In genomic region chr2:32237571-32237970, GRCm38 (mm10) we compare ENCODE assay signal across 8 mouse cellular contexts. TPM values are rescaled to one million over a fixed set of nuclear protein-coding genes. Genes with fewer than 3 reads are reported as not detected.
DNase-seq lines count a peak whose midpoint lies in the region; ATAC-seq lines count a peak whose summit lies in the region.

No protein-coding gene starts in this region.

- H3K4me1 ChIP-seq in kidney, embryonic 15.5 days, result peaks cover 29% of the 10 kb centered on the region
- peaks cover 7% of the 10 kb centered on the region; the same call in 1 of the 2 replicates for H3K4me1 ChIP-seq in brown adipose tissue, adult 24 weeks (ENCODE audit: control insufficient read depth, insufficient read depth, insufficient read length, low read length)
- H3K4me1 ChIP-seq in hindbrain, embryonic 14.5 days (replicated peaks; ENCODE audit: control insufficient read depth, insufficient read depth, low read length), result peaks cover 19% of the 10 kb centered on the region
- peaks cover 25% of the 10 kb centered on the region for H3K4me1 ChIP-seq in midbrain, embryonic 13.5 days (replicated peaks)

- no peak for DNase-seq in kidney, postnatal 36 days
- DNase-seq in hindbrain, embryonic 14.5 days (ENCODE audit: low spot score), result no peak
- DNase-seq in left cerebral cortex, postnatal 14 days (ENCODE audit: low spot score in 2 of 2), result no peak
- no peak for DNase-seq in layer of hippocampus, adult 11-12 months (ENCODE audit: low spot score)

- H3K4me2 ChIP-seq in kidney, embryonic 15.5 days, result peak overlapping the region; percentile 85
- H3K4me2 ChIP-seq in hindbrain, embryonic 14.5 days (replicated peaks), result peak overlapping the region; percentile 92
- H3K4me2 ChIP-seq in midbrain, embryonic 13.5 days (replicated peaks), result peak overlapping the region; percentile 89

- H3K9ac ChIP-seq in kidney, embryonic 15.5 days, result peak overlapping the region; percentile 81
- peak overlapping the region; percentile 69; the same call in 1 of the 2 replicates for H3K9ac ChIP-seq in hindbrain, embryonic 14.5 days
- H3K9ac ChIP-seq in midbrain, embryonic 13.5 days (replicated peaks), result peak overlapping the region; percentile 81

- ATAC-seq in kidney, embryonic 15.5 days (replicated peaks; ENCODE audit: low FRiP score), result no peak
- 0 out of 2 replicates have a peak, but pooled peaks have one; percentile 3 for ATAC-seq in hindbrain, embryonic 14.5 days (ENCODE audit: low FRiP score)
- ATAC-seq in midbrain, embryonic 13.5 days, result no peak
- ATAC-seq in megakaryocyte-erythroid progenitor cell, adult 5-6 weeks (replicated peaks; ENCODE audit: low FRiP score, low TSS enrichment, poor library complexity, severe bottlenecking), result no peak

- H3K9me3 ChIP-seq in kidney, embryonic 15.5 days (replicated peaks), result no peaks in the 10 kb centered on the region
- no peaks in the 10 kb centered on the region for H3K9me3 ChIP-seq in hindbrain, embryonic 14.5 days (ENCODE audit: control insufficient read depth, low read length)
- no peaks in the 10 kb centered on the region for H3K9me3 ChIP-seq in midbrain, embryonic 13.5 days

- intact Hi-C loops in left cerebral cortex, postnatal 14 days (cut with DNase I), result loop anchor here (5.0 kb wide), 1 partner anchor 50 kb away; the partner anchor contains the start of genes Golga2 and Swi5

- H3K36me3 ChIP-seq in kidney, embryonic 15.5 days, result peaks cover 47% of the 10 kb centered on the region
- H3K36me3 ChIP-seq in hindbrain, embryonic 14.5 days (replicated peaks; ENCODE audit: control insufficient read depth, insufficient read depth), result peaks cover 26% of the 10 kb centered on the region
- peaks cover 32% of the 10 kb centered on the region for H3K36me3 ChIP-seq in midbrain, embryonic 13.5 days

- peak overlapping the region; percentile 95 for H3K27ac ChIP-seq in kidney, embryonic 15.5 days
- H3K27ac ChIP-seq in brown adipose tissue, adult 24 weeks (replicated peaks; ENCODE audit: low read depth, low read length), result no peak overlapping the region
- H3K27ac ChIP-seq in hindbrain, embryonic 14.5 days, result peak overlapping the region; percentile 80; the same call in 1 of the 2 replicates
- H3K27ac ChIP-seq in midbrain, embryonic 13.5 days, result no peak overlapping the region

- 33% methylated on average over 4 of the region's 4 CpGs for WGBS in kidney, embryonic 15.5 days
- WGBS in hindbrain, embryonic 14.5 days, result 46% methylated on average over 4 of the region's 4 CpGs
- 48% methylated on average over 4 of the region's 4 CpGs for WGBS in midbrain, embryonic 13.5 days

- no peaks in the 10 kb centered on the region for H3K27me3 ChIP-seq in kidney, embryonic 15.5 days
- no peaks in the 10 kb centered on the region for H3K27me3 ChIP-seq in hindbrain, embryonic 14.5 days (ENCODE audit: control insufficient read depth, insufficient read depth, low read length)
- H3K27me3 ChIP-seq in midbrain, embryonic 13.5 days, result no peaks in the 10 kb centered on the region

- H3K4me3 ChIP-seq in kidney, embryonic 15.5 days (replicated peaks), result peak overlapping the region; percentile 76
- peak overlapping the region; percentile 80 for H3K4me3 ChIP-seq in brown adipose tissue, adult 24 weeks (ENCODE audit: insufficient read depth, low read depth, low read length)
- peak overlapping the region; percentile 74 for H3K4me3 ChIP-seq in hindbrain, embryonic 14.5 days (replicated peaks; ENCODE audit: low read length)
- H3K4me3 ChIP-seq in midbrain, embryonic 13.5 days (replicated peaks), result peak overlapping the region; percentile 73

RNA-seq across cellular contexts. Expression of gene Pomt1, which starts 1.2 kb away (rescaled TPM):
- polyA plus RNA-seq in kidney, embryonic 15.5 days (2015; fragmentation: Nextera tagmentation; extraction: Ambion mirVana), result 28.7 and 31.6 TPM in 2 replicates
- 23.7 and 25.1 TPM in 2 replicates for polyA plus RNA-seq in brown adipose tissue, adult 24 weeks (2012; ENCODE audit: insufficient read depth, insufficient read length, missing spikeins)
- polyA plus RNA-seq in hindbrain, embryonic 14.5 days (2014; fragmentation: Nextera tagmentation; extraction: Ambion mirVana), result 26.5 and 30.8 TPM in 2 replicates
- 28.2 and 28.6 TPM in 2 replicates for polyA plus RNA-seq in midbrain, embryonic 13.5 days (2015; fragmentation: Nextera tagmentation; extraction: Ambion mirVana)
- total RNA-seq in megakaryocyte-erythroid progenitor cell, adult 5-6 weeks (2014; fragmentation: Nextera tagmentation), result 57.6 and 57.7 TPM in 2 replicates
- total RNA-seq in megakaryocyte-erythroid progenitor cell, adult 5-6 weeks (2017), result 27.4 and 29.8 TPM in 2 replicates
- total RNA-seq in left cerebral cortex, postnatal 14 days (2021), result 10 to 100 TPM; 21.6 to 23.7 TPM

RNA-seq across cellular contexts. Expression of gene Uck1, which starts 22.4 kb away (rescaled TPM):
- polyA plus RNA-seq in kidney, embryonic 15.5 days (2015; fragmentation: Nextera tagmentation; extraction: Ambion mirVana), result 72.2 and 74.5 TPM in 2 replicates
- polyA plus RNA-seq in brown adipose tissue, adult 24 weeks (2012; ENCODE audit: insufficient read depth, insufficient read length, missing spikeins), result 292 and 332 TPM in 2 replicates
- polyA plus RNA-seq in hindbrain, embryonic 14.5 days (2014; fragmentation: Nextera tagmentation; extraction: Ambion mirVana), result 76.0 and 86.5 TPM in 2 replicates
- 85.5 and 87.2 TPM in 2 replicates for polyA plus RNA-seq in midbrain, embryonic 13.5 days (2015; fragmentation: Nextera tagmentation; extraction: Ambion mirVana)
- 47.2 and 72.7 TPM in 2 replicates for total RNA-seq in megakaryocyte-erythroid progenitor cell, adult 5-6 weeks (2014; fragmentation: Nextera tagmentation)
- total RNA-seq in megakaryocyte-erythroid progenitor cell, adult 5-6 weeks (2017), result 21.5 and 21.9 TPM in 2 replicates
- 10 to 100 TPM; 57.5 to 64.7 TPM for total RNA-seq in left cerebral cortex, postnatal 14 days (2021)

RNA-seq across cellular contexts. Expression of gene Golga2, which starts 49.6 kb away (rescaled TPM):
- 23.0 and 27.3 TPM in 2 replicates for polyA plus RNA-seq in kidney, embryonic 15.5 days (2015; fragmentation: Nextera tagmentation; extraction: Ambion mirVana)
- polyA plus RNA-seq in brown adipose tissue, adult 24 weeks (2012; ENCODE audit: insufficient read depth, insufficient read length, missing spikeins), result 51.9 and 57.6 TPM in 2 replicates
- 26.4 and 29.6 TPM in 2 replicates for polyA plus RNA-seq in hindbrain, embryonic 14.5 days (2014; fragmentation: Nextera tagmentation; extraction: Ambion mirVana)
- polyA plus RNA-seq in midbrain, embryonic 13.5 days (2015; fragmentation: Nextera tagmentation; extraction: Ambion mirVana), result 26.0 and 26.7 TPM in 2 replicates
- 34.8 and 39.0 TPM in 2 replicates for total RNA-seq in megakaryocyte-erythroid progenitor cell, adult 5-6 weeks (2014; fragmentation: Nextera tagmentation)
- total RNA-seq in megakaryocyte-erythroid progenitor cell, adult 5-6 weeks (2017), result 41.6 and 44.5 TPM in 2 replicates
- 10 to 100 TPM; 78.9 to 83.9 TPM for total RNA-seq in left cerebral cortex, postnatal 14 days (2021)

RNA-seq across cellular contexts. Expression of gene Swi5, which starts 50.3 kb away (rescaled TPM):
- polyA plus RNA-seq in kidney, embryonic 15.5 days (2015; fragmentation: Nextera tagmentation; extraction: Ambion mirVana), result 419 and 447 TPM in 2 replicates
- 679 and 786 TPM in 2 replicates for polyA plus RNA-seq in brown adipose tissue, adult 24 weeks (2012; ENCODE audit: insufficient read depth, insufficient read length, missing spikeins)
- 192 and 221 TPM in 2 replicates for polyA plus RNA-seq in hindbrain, embryonic 14.5 days (2014; fragmentation: Nextera tagmentation; extraction: Ambion mirVana)
- polyA plus RNA-seq in midbrain, embryonic 13.5 days (2015; fragmentation: Nextera tagmentation; extraction: Ambion mirVana), result 454 and 469 TPM in 2 replicates
- 309 and 320 TPM in 2 replicates for total RNA-seq in megakaryocyte-erythroid progenitor cell, adult 5-6 weeks (2014; fragmentation: Nextera tagmentation)
- 438 and 550 TPM in 2 replicates for total RNA-seq in megakaryocyte-erythroid progenitor cell, adult 5-6 weeks (2017)
- total RNA-seq in left cerebral cortex, postnatal 14 days (2021), result 100 to 1,000 TPM; 204 to 219 TPM

Comparison
In these comparisons a context has a peak if more than half of its experiments do, and no peak if none do; other contexts are left out.
1. H3K27ac ChIP-seq: peak in kidney, embryonic 15.5 days (single experiment) and hindbrain, embryonic 14.5 days (single experiment); none in brown adipose tissue, adult 24 weeks (single experiment) and midbrain, embryonic 13.5 days (single experiment).
2. Peak in every context shown above with its lines, with median percentiles within 50 percentile points of each other: H3K4me2 ChIP-seq, H3K4me3 ChIP-seq and H3K9ac ChIP-seq.